Mouse (Mus musculus) urinary bladder, postnatal 14 days (tissue): Measurements from ENCODE around the gene Cabcoco1.

Experiments used
- DNase-seq: peaks from one replicate; pipeline ENCODE4 v3.0.0; 2021; ENCODE audit warnings: low spot score

Gene Cabcoco1

GRCm38 (mm10) chr10:68507741-68508140 is 34.0 kb downstream of the Cabcoco1 start:
- DNase-seq, result no peak

- no peak for DNase-seq
Observed at GRCm38 (mm10) chr10:68506242-68506641, 35.5 kb downstream of the Cabcoco1 start.

- DNase-seq, result no peak
Observed at GRCm38 (mm10) chr10:68504586-68505152, 37.0 kb downstream of the Cabcoco1 start.

- DNase-seq, result no peak
Observed at GRCm38 (mm10) chr10:68501067-68501466, 40.6 kb downstream of the Cabcoco1 start.

- no peak for DNase-seq
Observed at GRCm38 (mm10) chr10:68495246-68495645, 46.5 kb downstream of the Cabcoco1 start.

GRCm38 (mm10) chr10:68491557-68491956 is 50.1 kb downstream of the Cabcoco1 start:
- peak; percentile 26 for DNase-seq

GRCm38 (mm10) chr10:68490781-68491180 is 50.9 kb downstream of the Cabcoco1 start:
- DNase-seq, result no peak

DNA sequence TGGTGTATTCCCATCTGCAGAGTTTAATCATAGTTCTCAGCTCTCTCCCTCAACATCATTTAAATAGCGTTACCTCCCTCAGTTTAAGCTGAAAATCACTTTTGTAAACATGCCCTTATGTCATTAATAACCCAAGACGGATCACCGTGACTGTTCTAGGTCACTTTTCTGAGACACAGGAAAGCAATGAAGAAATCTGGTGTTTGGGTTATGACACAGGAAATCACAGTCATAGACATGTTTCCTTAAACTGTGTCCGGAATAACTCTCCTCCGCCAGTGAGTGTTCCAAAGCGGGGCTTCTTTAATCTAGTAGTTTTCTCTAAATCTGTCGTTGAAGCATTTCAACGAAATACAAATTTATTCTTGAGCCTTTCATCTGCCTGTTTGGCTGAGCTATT is 68.9 kb downstream of the Cabcoco1 start:
- DNase-seq, result no peak

DNA sequence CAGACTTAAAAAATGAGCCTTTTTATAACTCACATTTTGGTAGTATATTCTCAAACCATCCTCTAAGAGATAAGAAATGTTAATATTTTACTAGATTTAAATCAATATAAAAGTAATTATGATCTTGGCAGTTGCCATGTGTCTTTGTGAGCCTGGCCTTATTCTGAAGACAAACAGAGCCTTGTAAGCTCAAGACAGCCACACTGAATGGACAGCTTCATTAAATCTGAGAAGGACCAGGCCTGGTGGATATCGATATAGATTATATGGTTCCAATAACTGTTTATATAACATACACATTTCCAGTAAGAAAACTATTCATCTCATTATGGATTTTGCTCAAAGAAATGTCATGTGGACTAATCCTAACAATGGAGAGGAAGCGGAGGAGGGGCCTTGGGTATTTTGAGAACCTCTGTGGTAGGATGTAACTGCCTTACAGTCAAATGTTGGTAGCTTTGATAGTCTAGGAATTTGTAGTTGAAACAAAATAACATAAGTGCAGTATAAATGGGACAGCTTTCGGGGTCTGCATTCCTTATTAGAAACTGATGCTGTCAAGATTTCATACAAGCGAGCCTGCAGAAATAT is 75.9 kb downstream of the Cabcoco1 start:
- DNase-seq, result no peak

DNA sequence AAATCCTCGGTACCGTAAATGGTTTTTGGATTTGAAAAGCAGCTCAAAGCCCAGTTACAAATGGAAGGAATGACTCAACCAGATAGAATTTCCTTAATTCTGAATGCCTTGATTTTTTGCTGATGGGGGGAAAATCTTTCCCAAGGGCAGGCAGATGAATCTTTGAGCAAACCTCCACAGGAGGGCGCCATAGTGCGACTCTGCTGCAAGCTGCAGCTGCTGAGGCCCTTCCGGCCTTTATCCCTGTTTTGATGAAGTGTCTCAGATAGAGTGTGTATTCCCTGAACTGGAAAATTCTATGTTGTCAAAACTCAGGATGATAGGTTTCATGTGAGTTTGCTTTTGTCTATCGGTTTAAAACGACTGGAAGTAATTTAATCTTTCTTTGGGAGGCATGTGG is 76.8 kb downstream of the Cabcoco1 start:
- peak; percentile 90 for DNase-seq

GRCm38 (mm10) chr10:68459784-68460183 is 81.9 kb downstream of the Cabcoco1 start:
- no peak for DNase-seq

- DNase-seq, result no peak
Observed at GRCm38 (mm10) chr10:68457019-68457418, 84.7 kb downstream of the Cabcoco1 start.

DNA sequence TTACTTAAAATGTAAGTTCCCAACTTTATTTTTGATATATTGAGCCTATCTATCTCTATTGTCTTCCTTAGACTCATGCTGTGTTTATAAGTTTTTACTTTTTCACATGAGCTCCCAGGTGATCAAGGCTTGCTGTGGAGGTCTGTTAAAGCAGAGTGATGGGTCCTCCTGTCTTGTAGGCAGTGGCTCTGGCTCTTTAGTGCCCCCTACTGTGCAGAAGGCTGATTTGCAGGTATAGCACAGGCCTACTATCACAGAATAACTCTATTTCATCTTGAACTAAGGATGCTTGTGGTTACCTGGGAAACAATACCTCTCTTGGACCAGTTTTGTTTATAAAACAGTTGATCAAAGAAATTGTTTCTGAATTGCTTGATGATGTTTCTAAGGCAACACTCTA is 87.2 kb downstream of the Cabcoco1 start:
- DNase-seq, result no peak

GRCm38 (mm10) chr10:68446797-68447125 is 94.9 kb downstream of the Cabcoco1 start:
- peak; percentile 67 for DNase-seq

GRCm38 (mm10) chr10:68445876-68446796 is 95.6 kb downstream of the Cabcoco1 start:
- DNase-seq, result no peak

- no peak for DNase-seq
Observed at GRCm38 (mm10) chr10:68445244-68445811, 96.4 kb downstream of the Cabcoco1 start.

DNA sequence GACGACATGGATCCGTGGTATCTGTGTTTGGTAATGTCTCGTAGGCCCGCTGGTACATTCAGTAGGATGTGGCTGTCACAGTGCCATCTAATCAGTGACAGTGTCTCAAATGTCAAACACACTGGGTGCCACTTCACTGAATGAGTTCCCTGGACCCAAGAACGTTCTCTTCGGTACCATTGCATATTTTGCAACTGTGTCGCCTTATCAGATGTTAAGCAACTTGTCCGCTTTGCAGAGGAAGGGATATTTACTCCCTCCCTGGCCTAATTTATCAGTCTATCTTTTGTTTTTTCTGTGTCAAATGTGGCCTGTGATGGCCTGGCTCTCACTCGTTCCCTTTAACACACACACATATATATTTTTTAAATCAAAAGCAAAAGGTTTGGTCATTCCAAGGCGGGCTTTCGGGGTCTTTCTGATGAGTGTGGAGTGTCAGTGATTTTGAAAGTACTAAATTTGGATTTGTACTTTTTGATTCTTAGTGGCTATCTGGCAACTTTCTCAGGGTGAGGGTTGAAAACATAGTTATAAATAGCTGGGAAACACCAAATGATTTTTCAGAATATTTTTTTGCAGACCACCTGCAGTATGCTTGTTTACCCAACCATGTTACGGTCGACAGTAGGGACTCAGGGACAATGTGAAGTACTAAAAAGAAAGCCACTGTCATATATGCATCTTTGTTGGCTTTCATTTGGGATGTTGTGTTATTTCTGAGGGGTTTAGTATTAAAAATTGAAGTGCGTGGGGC is 97.2 kb downstream of the Cabcoco1 start:
- peak; percentile 24 for DNase-seq

GRCm38 (mm10) chr10:68443132-68443531 is 98.6 kb downstream of the Cabcoco1 start:
- peak; percentile 55 for DNase-seq

- no peak for DNase-seq
Observed at GRCm38 (mm10) chr10:68442713-68443112, 99.0 kb downstream of the Cabcoco1 start.

- DNase-seq, result no peak
Observed at GRCm38 (mm10) chr10:68441931-68442662, 99.6 kb downstream of the Cabcoco1 start.

- no peak for DNase-seq
Observed at GRCm38 (mm10) chr10:68440515-68440914, 101.2 kb downstream of the Cabcoco1 start.
